Mouse (Mus musculus): ENCODE results near the gene 0610037L13Rik.

DNA sequence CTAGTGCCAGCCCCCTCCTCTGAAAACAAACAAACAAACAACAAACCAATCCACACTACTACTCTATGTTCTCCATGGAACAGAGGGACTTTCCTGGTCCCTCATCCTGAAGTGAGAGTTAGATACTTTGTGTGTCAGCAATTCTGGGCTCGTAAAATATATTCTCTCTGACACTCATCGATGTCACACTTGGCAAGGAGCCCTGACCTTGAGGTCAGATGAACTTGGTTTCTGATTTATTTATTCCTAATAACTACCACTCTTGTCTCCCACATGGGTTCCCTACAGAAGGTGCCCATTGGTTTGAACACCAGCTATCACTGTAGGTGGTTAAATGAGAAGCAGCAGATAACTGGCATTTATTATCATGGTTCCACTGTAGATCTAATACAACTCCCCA, 30.7 kb downstream of the 0610037L13Rik start:
- TF ChIP-seq FLI1 (IDR thresholded peaks at IDR 0.05; ENCODE audit: low read length), result no peak
- no peak for TF ChIP-seq GATA1 (IDR thresholded peaks at IDR 0.05; ENCODE audit: borderline replicate concordance, low read length)

All from megakaryocyte, embryonic 14.5 days (primary cell).